Mouse (Mus musculus): Measurements from ENCODE around the gene Olfr370.
A peak's percentile ranks its signal among the peaks of the same experiment; 100 is the strongest.

DNA sequence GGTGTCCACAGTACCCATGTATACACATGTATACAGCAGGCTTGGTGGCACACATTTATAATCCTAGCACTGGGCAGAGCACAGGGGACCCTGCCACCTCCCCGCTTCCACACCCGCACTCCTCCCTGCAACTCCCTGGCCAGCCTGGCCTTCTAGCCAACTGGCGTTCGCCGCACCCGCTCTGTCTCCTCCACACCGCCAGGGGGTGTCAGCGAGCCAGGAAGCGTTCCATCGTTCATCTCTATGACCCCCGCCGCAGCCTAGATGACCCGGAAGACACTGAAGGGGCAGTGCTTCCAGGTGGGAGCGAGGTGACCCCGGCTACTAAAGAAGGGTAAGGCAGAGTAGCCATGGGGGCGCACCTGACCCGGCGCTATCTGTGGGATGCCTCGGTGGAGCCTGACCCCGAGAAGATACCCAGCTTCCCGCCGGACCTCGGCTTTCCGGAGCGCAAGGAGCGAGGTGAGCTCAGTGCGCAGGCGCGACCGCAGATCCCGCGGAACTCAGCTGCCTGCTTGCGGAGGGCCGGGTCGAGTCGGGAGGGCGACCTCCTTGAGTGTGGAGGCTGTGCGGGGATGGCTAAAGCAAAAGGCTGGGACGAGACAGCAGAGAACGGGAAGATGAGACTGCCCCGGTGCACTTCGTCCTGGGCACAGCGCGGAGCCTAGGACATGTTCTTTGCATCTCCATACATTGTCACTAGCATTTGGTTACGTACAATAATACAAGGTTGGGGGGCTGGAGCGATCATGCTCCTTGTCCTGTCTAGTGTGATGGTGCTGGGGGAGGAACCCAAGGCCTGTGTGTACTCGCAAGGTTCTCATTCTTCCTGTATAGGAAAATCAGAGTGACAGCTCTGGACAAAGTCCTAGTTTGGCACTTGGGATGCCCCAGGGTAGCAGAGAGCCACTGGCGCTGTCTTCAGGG is 31.2 kb downstream of the Olfr370 start, which contains the start of gene Ndufb7:
- peak; percentile 99 for TF ChIP-seq CTCF (IDR thresholded peaks at IDR 0.05; ENCODE audit: low read depth)
- 0 out of 2 replicates have a peak, but pooled peaks have one; percentile 3 for TF ChIP-seq EP300 (IDR thresholded peaks at IDR 0.05; ENCODE audit: low read depth)

All from heart, postnatal 0 days (tissue).